In the genomic region with DNA sequence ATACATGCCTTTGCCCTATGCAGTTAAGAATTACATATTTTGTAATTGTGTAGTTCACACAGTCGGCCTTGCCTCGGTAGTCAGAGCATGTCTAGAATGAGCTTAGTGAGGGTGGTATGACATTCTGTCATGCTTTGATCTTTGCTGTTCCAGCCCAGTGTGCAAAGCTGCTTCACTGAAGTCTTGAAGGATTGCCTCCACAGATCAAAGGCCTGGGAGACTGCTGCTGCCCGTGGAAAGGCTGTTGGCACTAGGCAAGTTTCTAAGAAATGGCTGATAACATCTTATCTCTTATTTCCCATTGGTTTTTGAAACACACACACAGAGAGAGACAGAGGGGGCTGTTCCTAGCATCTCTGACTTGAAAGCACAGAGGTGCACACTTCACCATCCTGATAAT, we compare ENCODE assay signal across 12 mouse cellular contexts.
"Had no signal": no experiment of that assay in that cellular context is flagged by ENCODE, and none has a peak within 500 bp of the region (broad histone marks: within the 10 kb centered on the region; RNA-seq: fewer than 3 reads in every experiment).

No protein-coding gene starts in this region.

- H3K36me3 ChIP-seq: limb, embryonic 13.5 days; midbrain, embryonic 13.5 days; neural tube, embryonic 15.5 days had no signal

- H3K27ac ChIP-seq: limb, embryonic 13.5 days; liver, embryonic 14.5 days; midbrain, embryonic 13.5 days; neural tube, embryonic 15.5 days had no signal

- H3K4me1 ChIP-seq: limb, embryonic 13.5 days; midbrain, embryonic 13.5 days; neural tube, embryonic 15.5 days had no signal

- H3K4me2 ChIP-seq: limb, embryonic 13.5 days; midbrain, embryonic 13.5 days; neural tube, embryonic 15.5 days had no signal

- DNase-seq: kidney, adult 2 months; kidney, postnatal 36 days; layer of hippocampus, adult 9-11 months; layer of hippocampus, postnatal 36 days; lung, adult 18-20 months; right cerebral cortex, adult 18-20 months; right cerebral cortex, postnatal 25 days had no signal

- H3K27me3 ChIP-seq: limb, embryonic 13.5 days; midbrain, embryonic 13.5 days; neural tube, embryonic 15.5 days had no signal

- ATAC-seq: inflammation-experienced regulatory T-cells, adult 6 months; midbrain, embryonic 13.5 days had no signal

- H3K4me3 ChIP-seq: limb, embryonic 13.5 days; midbrain, embryonic 13.5 days; neural tube, embryonic 15.5 days had no signal

- H3K9ac ChIP-seq: limb, embryonic 13.5 days; liver, embryonic 14.5 days; midbrain, embryonic 13.5 days; neural tube, embryonic 15.5 days had no signal

- H3K9me3 ChIP-seq: limb, embryonic 13.5 days; midbrain, embryonic 13.5 days; neural tube, embryonic 15.5 days had no signal
